Mouse (Mus musculus) lung, embryonic 14.5 days (tissue): Measurements from ENCODE around the gene Bcl2l12. TPM values are rescaled to one million over a fixed set of nuclear protein-coding genes. Genes with fewer than 3 reads are reported as not detected.

ENCODE experiments used
- ATAC-seq: fragments of 200-750 bp; cut with Nextera tagmentation; 2 replicates; pipeline ENCODE4 v1.8.0; 2017; ENCODE audit warnings: mild to moderate bottlenecking, moderate TSS enrichment, moderate library complexity; ENCODE audit not compliant: insufficient read depth
- DNase-seq: peaks from one replicate; pipeline ENCODE4 v3.0.0-alpha.2; 2015
- H3K27ac ChIP-seq: fragments of 300-500 bp; sonication (generic); 2 replicates; pipeline ENCODE4 v1.5.1; 2014; ENCODE audit warnings: low read depth, mild to moderate bottlenecking, moderate library complexity
- H3K27me3 ChIP-seq: fragments of 300-500 bp; sonication (generic); 2 replicates; pipeline ENCODE4 v1.6.1; 2014; ENCODE audit warnings: low read length, control low read depth; ENCODE audit not compliant: insufficient read depth
- H3K36me3 ChIP-seq: fragments of 300-500 bp; sonication (generic); 2 replicates; pipeline ENCODE4 v1.6.1; 2014; ENCODE audit warnings: control low read depth; ENCODE audit not compliant: insufficient read depth
- H3K4me1 ChIP-seq: fragments of 300-500 bp; sonication (generic); 2 replicates; pipeline ENCODE4 v1.6.1; 2014; ENCODE audit warnings: antibody characterized with exemption, control low read depth; ENCODE audit not compliant: insufficient read depth
- H3K4me2 ChIP-seq: fragments of 300-500 bp; sonication (generic); 2 replicates; pipeline ENCODE4 v1.6.1; 2014; ENCODE audit warnings: mild to moderate bottlenecking
- H3K4me3 ChIP-seq: fragments of 300-500 bp; sonication (generic); 2 replicates; pipeline ENCODE4 v1.5.1; 2014; ENCODE audit warnings: low read depth, low read length
- H3K9ac ChIP-seq: fragments of 300-500 bp; sonication (generic); 2 replicates; pipeline ENCODE4 v1.6.1; 2014
- H3K9me3 ChIP-seq: fragments of 300-500 bp; sonication (generic); 2 replicates; pipeline ENCODE4 v1.6.1; 2016; ENCODE audit warnings: low read depth, low read length, control low read depth
- CTCF ChIP-seq: IDR thresholded peaks from 2 replicates; pipeline ENCODE4 v1.5.1; 2016; ENCODE audit warnings: antibody characterized with exemption, low read depth
- WGBS: fragments of 180-500 bp; shearing (Covaris S2); extraction: QIAGEN DNeasy Blood & Tissue Kit; methylation state at CpG from one replicate; pipeline ENCODE4 v1.1.7; 2014; 5-methylcytosine and 5-hydroxymethylcytosine counted together
- polyA plus RNA-seq: library from polyadenylated mRNA; unstranded; fragments of >200 nt; fragmentation: Nextera tagmentation; extraction: Ambion mirVana; gene quantifications from 2 replicates; pipeline ENCODE4 v1.2.1, GENCODE M21; 2014

The Bcl2l12 gene
- polyA plus RNA-seq, 1 experiment from 2014 or later = 76.9 TPM

- H3K27ac ChIP-seq = no peak overlapping the region
- H3K36me3 ChIP-seq = peaks cover 65% of the 10 kb centered on the region
- H3K9ac ChIP-seq = no peak overlapping the region
- no peak overlapping the region for H3K4me2 ChIP-seq
- ATAC-seq (no peak), DNase-seq (no peak)
- no peak for TF ChIP-seq CTCF
- WGBS = 82% methylated on average over 4 of the region's 4 CpGs
- no peaks in the 10 kb centered on the region for H3K27me3 ChIP-seq
- no peak overlapping the region for H3K4me3 ChIP-seq
- H3K9me3 ChIP-seq = no peaks in the 10 kb centered on the region
- H3K4me1 ChIP-seq = peaks cover 8% of the 10 kb centered on the region
Observed at GRCm38 (mm10) chr7:45012824-45013223, 14.3 kb upstream of the Bcl2l12 start.

- H3K36me3 ChIP-seq = peaks cover 73% of the 10 kb centered on the region
- 94% methylated on average over 6 of the region's 6 CpGs for WGBS
- DNase-seq = no peak
Observed at GRCm38 (mm10) chr7:45012011-45012410, 13.5 kb upstream of the Bcl2l12 start.

DNA sequence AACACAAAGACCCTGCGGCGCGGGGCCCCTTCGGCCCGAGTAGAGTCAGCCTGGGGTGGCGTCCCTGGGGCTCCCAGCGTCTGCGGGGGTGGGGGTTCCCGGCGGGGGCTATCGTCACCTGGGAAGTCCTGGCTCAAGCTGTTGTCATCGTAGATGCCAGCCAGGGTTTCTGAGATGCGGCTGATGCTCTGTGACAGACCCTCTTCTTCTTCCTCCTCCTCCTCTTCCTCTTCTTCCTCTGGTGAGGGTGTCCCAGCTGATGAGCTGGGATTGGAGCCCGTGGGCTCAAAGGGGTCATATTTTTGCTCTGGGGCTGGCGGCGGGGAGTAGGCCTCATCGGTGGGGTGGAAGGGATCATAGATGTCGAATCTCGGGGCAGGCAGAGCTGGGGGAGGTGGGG, 9.9 kb upstream of the Bcl2l12 start:
- H3K4me1 ChIP-seq = no peaks in the 10 kb centered on the region
- no peaks in the 10 kb centered on the region for H3K27me3 ChIP-seq
- WGBS = 90% methylated on average over 19 of the region's 19 CpGs

More at GRCm38 (mm10) chr7:45012011-45012410, 13.5 kb upstream of the Bcl2l12 start:
- ATAC-seq = no peak
- Histone ChIP-seq H3K27ac (no peak overlapping the region), H3K27me3 (no peaks in the 10 kb centered on the region), H3K9me3 (no peaks in the 10 kb centered on the region), H3K4me3 (no peak overlapping the region), H3K4me2 (no peak overlapping the region), H3K4me1 (peaks cover 8% of the 10 kb centered on the region), H3K9ac (no peak overlapping the region)
- no peak for TF ChIP-seq CTCF

GRCm38 (mm10) chr7:45007846-45008245, 9.3 kb upstream of the Bcl2l12 start:
- peaks cover 100% of the 10 kb centered on the region for H3K36me3 ChIP-seq
- no peak overlapping the region for H3K9ac ChIP-seq
- no peak overlapping the region for H3K27ac ChIP-seq
- TF ChIP-seq CTCF = no peak
- no peak for ATAC-seq
- H3K4me1 ChIP-seq = no peaks in the 10 kb centered on the region
- no peak overlapping the region for H3K4me2 ChIP-seq
- no peaks in the 10 kb centered on the region for H3K27me3 ChIP-seq
- no peak for DNase-seq
- H3K4me3 ChIP-seq = no peak overlapping the region
- 91% methylated on average over 30 of the region's 30 CpGs for WGBS
- H3K9me3 ChIP-seq = no peaks in the 10 kb centered on the region

More for the DNA sequence above, 9.9 kb upstream of the Bcl2l12 start:
- no peaks in the 10 kb centered on the region for H3K9me3 ChIP-seq
- no peak overlapping the region for H3K9ac ChIP-seq
- DNase-seq (no peak), ATAC-seq (no peak)
- no peak for TF ChIP-seq CTCF
- H3K36me3 ChIP-seq = peaks cover 100% of the 10 kb centered on the region
- no peak overlapping the region for H3K4me3 ChIP-seq
- H3K4me2 ChIP-seq = no peak overlapping the region
- no peak overlapping the region for H3K27ac ChIP-seq

GRCm38 (mm10) chr7:45007141-45007540, 8.6 kb upstream of the Bcl2l12 start:
- no peak for TF ChIP-seq CTCF

GRCm38 (mm10) chr7:45006503-45006902, 8.0 kb upstream of the Bcl2l12 start:
- H3K4me3 ChIP-seq = no peak overlapping the region
- 90% methylated on average over 12 of the region's 12 CpGs for WGBS
- ATAC-seq = no peak
- no peaks in the 10 kb centered on the region for H3K27me3 ChIP-seq
- peaks cover 100% of the 10 kb centered on the region for H3K36me3 ChIP-seq
- H3K9ac ChIP-seq = no peak overlapping the region
- H3K4me2 ChIP-seq = no peak overlapping the region
- no peak overlapping the region for H3K27ac ChIP-seq
- H3K9me3 ChIP-seq = no peaks in the 10 kb centered on the region
- no peaks in the 10 kb centered on the region for H3K4me1 ChIP-seq
- no peak for TF ChIP-seq CTCF
- DNase-seq = no peak

More at GRCm38 (mm10) chr7:45007141-45007540, 8.6 kb upstream of the Bcl2l12 start:
- Histone ChIP-seq H3K4me2 (no peak overlapping the region), H3K36me3 (peaks cover 100% of the 10 kb centered on the region), H3K4me1 (no peaks in the 10 kb centered on the region), H3K9me3 (no peaks in the 10 kb centered on the region), H3K4me3 (no peak overlapping the region), H3K27me3 (no peaks in the 10 kb centered on the region), H3K9ac (no peak overlapping the region), H3K27ac (no peak overlapping the region)
- 94% methylated on average over 29 of the region's 29 CpGs for WGBS
- no peak for ATAC-seq
- no peak for DNase-seq

DNA sequence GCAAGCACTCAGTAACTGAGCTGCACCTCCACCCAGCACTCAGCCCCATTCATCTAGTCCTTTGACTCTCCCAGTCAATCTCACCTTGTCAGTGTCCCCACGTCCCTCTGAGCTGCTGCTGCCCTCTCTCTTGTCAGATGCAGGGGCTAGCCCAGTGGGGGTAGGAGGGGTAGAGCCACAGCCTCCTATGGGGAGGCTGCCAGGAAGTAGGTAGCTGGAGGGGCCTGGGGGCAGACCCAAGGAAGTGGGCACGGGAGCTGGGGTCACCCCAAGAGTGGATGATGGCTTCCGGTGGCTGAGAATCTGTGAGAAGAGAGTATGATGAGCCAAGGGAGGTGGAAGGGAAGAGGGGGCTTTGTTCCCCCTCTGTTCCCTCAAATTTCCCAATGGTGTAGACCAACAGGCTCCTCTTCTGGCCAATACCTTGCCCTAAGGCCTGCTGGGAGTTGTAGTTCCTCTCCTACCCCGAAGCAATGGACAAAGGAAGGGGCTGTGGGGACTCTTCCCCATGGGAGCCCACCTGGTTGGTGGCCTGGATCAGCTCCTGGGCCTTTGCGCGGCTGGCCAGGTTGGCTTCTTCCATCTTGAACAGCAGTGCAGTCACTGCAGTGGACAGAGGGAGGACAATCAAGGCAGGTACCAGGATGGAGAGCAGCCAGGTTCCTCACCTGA, 6.9 kb upstream of the Bcl2l12 start:
- TF ChIP-seq CTCF = no peak
- no peaks in the 10 kb centered on the region for H3K4me1 ChIP-seq
- H3K36me3 ChIP-seq = peaks cover 100% of the 10 kb centered on the region
- H3K27ac ChIP-seq = no peak overlapping the region
- no peak for ATAC-seq
- H3K4me2 ChIP-seq = no peak overlapping the region
- DNase-seq = no peak
- no peaks in the 10 kb centered on the region for H3K9me3 ChIP-seq
- H3K9ac ChIP-seq = no peak overlapping the region
- H3K4me3 ChIP-seq = no peak overlapping the region
- H3K27me3 ChIP-seq = no peaks in the 10 kb centered on the region
- 75% methylated on average over 6 of the region's 6 CpGs for WGBS
